Mouse (Mus musculus) limb, embryonic 15.5 days (tissue): ENCODE data around the gene Znrf1. TPM values are rescaled to one million over a fixed set of nuclear protein-coding genes. Genes with fewer than 3 reads are reported as not detected.

Experiments used
- ATAC-seq: fragments of 200-750 bp; cut with Nextera tagmentation; 2 replicates; pipeline ENCODE4 v1.8.0; 2017; ENCODE audit warnings: low read depth, moderate TSS enrichment; ENCODE audit not compliant: insufficient number of reproducible peaks, low FRiP score, low TSS enrichment
- H3K27ac ChIP-seq: fragments of 300-500 bp; sonication (generic); 2 replicates; pipeline ENCODE4 v1.5.1; 2015; ENCODE audit warnings: moderate library complexity, mild to moderate bottlenecking, inconsistent platforms
- H3K27me3 ChIP-seq: fragments of 300-500 bp; sonication (generic); 2 replicates; pipeline ENCODE4 v1.6.1; 2015; ENCODE audit warnings: inconsistent platforms
- H3K36me3 ChIP-seq: fragments of 300-500 bp; sonication (generic); 2 replicates; pipeline ENCODE4 v1.6.1; 2015; ENCODE audit warnings: inconsistent platforms
- H3K4me1 ChIP-seq: fragments of 300-500 bp; sonication (generic); 2 replicates; pipeline ENCODE4 v1.6.1; 2015; ENCODE audit warnings: inconsistent platforms
- H3K4me2 ChIP-seq: fragments of 300-500 bp; sonication (generic); 2 replicates; pipeline ENCODE4 v1.6.1; 2015; ENCODE audit warnings: mild to moderate bottlenecking, inconsistent platforms
- H3K4me3 ChIP-seq: fragments of 300-500 bp; sonication (generic); 2 replicates; pipeline ENCODE4 v1.5.1; 2015; ENCODE audit warnings: mild to moderate bottlenecking, inconsistent platforms
- H3K9ac ChIP-seq: fragments of 300-500 bp; sonication (generic); 2 replicates; pipeline ENCODE4 v1.6.1; 2015; ENCODE audit warnings: inconsistent platforms
- H3K9me3 ChIP-seq: fragments of 300-500 bp; sonication (generic); 2 replicates; pipeline ENCODE4 v1.6.1; 2016; ENCODE audit warnings: inconsistent platforms
- WGBS: fragments of 180-500 bp; shearing (Covaris S2); methylation state at CpG from one replicate; pipeline ENCODE4 v1.1.7; 2015; 5-methylcytosine and 5-hydroxymethylcytosine counted together
- polyA plus RNA-seq: library from polyadenylated mRNA; unstranded; fragments of >200 nt; fragmentation: Nextera tagmentation; extraction: Ambion mirVana; gene quantifications from 2 replicates; pipeline ENCODE4 v1.2.1, GENCODE M21; 2015

The Znrf1 gene
- polyA plus RNA-seq, 1 experiment from 2014 or later: 28.4 TPM

DNA sequence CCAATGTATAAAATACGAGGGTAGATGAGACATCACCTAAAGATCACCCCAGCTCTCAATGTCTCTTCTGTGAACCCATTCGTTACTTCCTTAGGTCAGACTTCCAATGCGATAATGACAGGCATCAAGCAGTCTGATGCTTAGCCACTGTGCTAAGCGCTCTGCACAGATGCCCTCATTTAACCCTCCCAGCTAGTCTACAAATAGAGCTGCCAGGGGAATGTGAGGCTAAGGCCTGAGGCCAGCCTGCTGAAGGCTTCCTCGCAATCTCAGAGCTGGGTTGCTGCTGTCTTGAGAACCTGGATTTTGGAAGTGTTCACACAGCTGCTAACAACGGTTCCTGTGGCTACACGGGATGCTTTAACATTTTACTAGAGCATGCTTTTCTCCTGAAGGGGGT is 23.0 kb upstream of the Znrf1 start:
- 79% methylated on average over 7 of the region's 7 CpGs for WGBS
- H3K9ac ChIP-seq: no peak overlapping the region
- no peak for ATAC-seq

DNA sequence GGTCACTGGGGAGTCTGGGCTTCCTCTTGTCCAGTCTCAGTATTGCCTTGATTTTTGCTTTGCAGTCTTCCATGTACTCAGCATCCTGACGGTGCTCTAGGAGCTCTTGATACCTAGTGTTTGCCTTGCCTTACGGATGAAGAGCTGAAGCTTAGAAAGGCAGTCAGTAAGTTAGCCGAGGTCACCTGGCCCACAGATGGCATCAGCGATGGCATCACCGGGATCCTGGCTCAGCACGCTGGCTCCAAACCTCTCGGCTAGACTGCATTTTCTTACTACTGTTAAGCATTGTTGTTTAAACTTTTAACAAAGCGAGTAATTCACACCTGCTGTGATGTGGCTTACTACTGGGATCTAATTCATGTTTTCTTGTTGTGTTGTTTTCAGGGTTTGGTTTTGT is 22.5 kb upstream of the Znrf1 start:
- Histone ChIP-seq H3K36me3 (0 out of 2 replicates have a peak, but pooled peaks cover 4% of the 10 kb centered on the region), H3K27ac (no peak overlapping the region), H3K4me3 (no peak overlapping the region), H3K27me3 (no peaks in the 10 kb centered on the region), H3K4me2 (no peak overlapping the region), H3K4me1 (0 out of 2 replicates have a peak, but pooled peaks cover 3% of the 10 kb centered on the region), H3K9ac (no peak overlapping the region), H3K9me3 (no peaks in the 10 kb centered on the region)
- ATAC-seq: no peak
- WGBS: 82% methylated on average over 8 of the region's 8 CpGs

More for the DNA sequence above, 23.0 kb upstream of the Znrf1 start:
- Histone ChIP-seq H3K4me1 (0 out of 2 replicates have a peak, but pooled peaks cover 3% of the 10 kb centered on the region), H3K4me2 (no peak overlapping the region), H3K9me3 (no peaks in the 10 kb centered on the region), H3K36me3 (0 out of 2 replicates have a peak, but pooled peaks cover 4% of the 10 kb centered on the region), H3K27me3 (no peaks in the 10 kb centered on the region), H3K4me3 (no peak overlapping the region), H3K27ac (no peak overlapping the region)

DNA sequence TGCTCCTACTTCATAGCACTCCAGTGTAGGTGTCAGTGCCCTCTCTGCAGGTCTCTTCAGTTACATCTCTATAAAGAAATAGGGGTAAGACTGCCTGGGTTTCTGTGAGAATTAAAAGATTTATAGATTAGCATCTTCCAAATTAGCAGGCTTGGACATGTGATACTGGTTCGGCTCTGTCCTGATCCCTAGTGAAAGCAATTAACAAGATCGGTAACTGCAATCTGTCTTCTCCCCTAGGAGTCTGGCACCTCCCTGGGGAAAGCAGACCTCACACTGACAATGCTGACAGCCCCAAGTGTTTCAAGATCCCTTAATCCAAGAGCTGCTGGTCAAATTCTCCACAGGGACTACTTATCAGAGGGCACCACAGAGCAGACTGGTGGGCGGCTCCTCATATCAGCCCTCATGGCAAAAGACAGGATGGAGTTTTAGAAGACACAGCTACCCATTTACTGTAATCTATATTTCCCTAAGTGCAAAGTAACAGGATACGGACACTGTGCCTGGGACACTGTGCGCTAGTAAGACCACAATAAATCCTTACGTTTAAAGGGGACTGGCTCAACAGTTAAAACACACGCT is 19.4 kb upstream of the Znrf1 start:
- Histone ChIP-seq H3K9ac (no peak overlapping the region), H3K27me3 (no peaks in the 10 kb centered on the region), H3K4me3 (no peak overlapping the region), H3K27ac (no peak overlapping the region), H3K9me3 (no peaks in the 10 kb centered on the region), H3K36me3 (0 out of 2 replicates have a peak, but pooled peaks cover 4% of the 10 kb centered on the region), H3K4me1 (peaks cover 10% of the 10 kb centered on the region), H3K4me2 (no peak overlapping the region)
- no peak for ATAC-seq
- 72% methylated on average over 7 of the region's 7 CpGs for WGBS

DNA sequence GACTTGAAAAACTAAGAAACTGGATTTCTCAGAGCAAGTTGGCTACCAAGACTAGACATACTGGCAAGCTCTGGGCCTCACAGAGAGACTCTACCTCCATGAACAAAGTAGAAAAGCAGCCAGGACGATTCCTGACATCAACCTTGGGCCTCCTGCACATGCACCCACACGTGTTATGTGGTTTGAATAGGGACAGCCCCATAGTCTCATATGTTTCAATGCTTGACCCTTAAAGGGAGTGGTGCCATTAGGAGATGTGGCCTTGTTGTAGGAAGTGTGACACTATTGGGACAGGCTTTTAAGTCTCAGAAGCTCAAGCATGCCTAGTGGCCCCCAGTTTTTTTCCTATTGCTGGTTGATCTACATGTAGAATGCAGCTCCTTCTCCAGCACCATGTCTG is 18.4 kb upstream of the Znrf1 start:
- Histone ChIP-seq H3K9me3 (no peaks in the 10 kb centered on the region), H3K9ac (no peak overlapping the region), H3K27ac (no peak overlapping the region), H3K36me3 (0 out of 2 replicates have a peak, but pooled peaks cover 4% of the 10 kb centered on the region), H3K4me3 (no peak overlapping the region), H3K4me1 (peaks cover 10% of the 10 kb centered on the region), H3K27me3 (no peaks in the 10 kb centered on the region), H3K4me2 (no peak overlapping the region)
- 87% methylated on average over 2 of the region's 2 CpGs for WGBS
- ATAC-seq: no peak

DNA sequence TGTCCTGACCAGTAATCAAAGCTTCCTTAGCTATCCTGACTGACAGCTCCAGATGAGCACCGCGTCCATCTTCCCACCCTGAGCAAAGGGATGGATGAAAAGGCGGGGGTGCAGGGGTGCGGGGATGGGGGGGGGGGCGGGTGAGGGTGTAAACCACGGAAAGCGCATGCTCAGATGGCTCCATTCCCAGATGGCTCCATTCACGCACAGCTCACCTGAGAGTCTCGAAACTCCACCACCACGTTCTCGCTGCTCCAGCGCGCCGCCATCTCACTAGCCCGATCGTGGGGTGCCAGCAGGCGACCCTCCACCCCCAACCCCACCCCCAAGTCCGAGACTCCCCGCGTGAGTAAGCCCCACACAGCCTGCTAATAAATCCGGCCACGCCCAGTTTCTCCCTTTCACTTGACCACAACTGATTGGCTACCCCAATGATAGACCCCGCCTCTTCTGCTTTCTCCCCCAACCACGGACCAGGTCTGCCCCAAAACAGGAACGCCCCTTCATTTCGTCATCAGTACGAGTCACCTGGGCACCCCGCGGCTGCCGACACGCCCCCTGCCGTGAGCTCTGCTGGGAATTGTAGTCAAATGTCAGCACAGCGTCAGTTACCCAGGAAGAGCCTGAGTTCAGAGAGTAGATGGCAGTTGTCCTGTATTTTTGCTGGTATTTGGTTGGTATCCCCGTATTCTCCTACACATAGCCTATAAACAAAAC is 14.0 kb upstream of the Znrf1 start, which contains the start of gene Wdr59:
TSS of gene Wdr59 (minus strand) at position 380 of the 717 bp plus-strand sequence.
- H3K4me1 ChIP-seq: peaks cover 10% of the 10 kb centered on the region
- no peaks in the 10 kb centered on the region for H3K9me3 ChIP-seq
- H3K36me3 ChIP-seq: no peaks in the 10 kb centered on the region
- peak within 1 kb of the TSS; percentile 17; the same call in 1 of the 2 replicates for H3K27ac ChIP-seq
- peak within 1 kb of the TSS; percentile 72 for H3K4me3 ChIP-seq
- H3K9ac ChIP-seq: peak within 1 kb of the TSS; percentile 44
- peak within 1 kb of the TSS; percentile 67 for H3K4me2 ChIP-seq
- no peaks in the 10 kb centered on the region for H3K27me3 ChIP-seq
- WGBS: 1% methylated on average over 33 of the region's 34 CpGs
- peak; percentile 99 for ATAC-seq

DNA sequence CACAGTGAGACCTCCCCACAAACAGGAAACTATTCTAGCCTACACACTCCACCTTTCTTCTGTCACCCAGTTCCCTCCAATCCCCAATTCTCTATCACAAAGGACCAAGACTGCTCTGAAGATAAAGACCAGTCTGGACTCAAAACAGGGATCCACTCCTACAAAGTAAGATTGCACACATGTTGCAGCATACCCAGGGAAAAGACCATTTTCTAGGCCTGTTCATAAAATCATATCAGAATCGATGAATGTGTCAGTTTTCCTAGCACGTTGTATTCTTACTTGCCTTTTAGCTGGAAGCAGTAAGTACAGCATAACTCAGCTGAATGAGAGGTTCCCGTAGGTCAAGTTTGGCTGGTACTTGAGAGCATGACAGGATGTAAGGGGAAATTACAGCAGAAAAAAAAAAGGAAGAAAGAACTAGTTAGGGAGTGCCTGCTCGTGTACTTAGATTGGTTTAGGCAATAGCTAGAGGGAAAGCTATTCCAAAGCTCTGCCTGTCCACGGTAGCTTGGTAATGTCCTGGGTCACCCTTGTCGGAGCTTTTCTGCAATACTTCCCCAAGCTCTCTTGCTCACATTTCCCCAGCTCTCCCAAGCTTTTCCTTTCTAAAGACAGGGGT is 9.4 kb upstream of the Znrf1 start:
- no peaks in the 10 kb centered on the region for H3K9me3 ChIP-seq
- WGBS: 67% methylated on average over 6 of the region's 6 CpGs
- no peaks in the 10 kb centered on the region for H3K36me3 ChIP-seq
- H3K4me2 ChIP-seq: no peak overlapping the region
- H3K9ac ChIP-seq: no peak overlapping the region
- no peak overlapping the region for H3K4me3 ChIP-seq
- no peak overlapping the region for H3K27ac ChIP-seq
- no peaks in the 10 kb centered on the region for H3K27me3 ChIP-seq
- ATAC-seq: no peak
- peaks cover under 1% of the 10 kb centered on the region; the same call in 1 of the 2 replicates for H3K4me1 ChIP-seq

DNA sequence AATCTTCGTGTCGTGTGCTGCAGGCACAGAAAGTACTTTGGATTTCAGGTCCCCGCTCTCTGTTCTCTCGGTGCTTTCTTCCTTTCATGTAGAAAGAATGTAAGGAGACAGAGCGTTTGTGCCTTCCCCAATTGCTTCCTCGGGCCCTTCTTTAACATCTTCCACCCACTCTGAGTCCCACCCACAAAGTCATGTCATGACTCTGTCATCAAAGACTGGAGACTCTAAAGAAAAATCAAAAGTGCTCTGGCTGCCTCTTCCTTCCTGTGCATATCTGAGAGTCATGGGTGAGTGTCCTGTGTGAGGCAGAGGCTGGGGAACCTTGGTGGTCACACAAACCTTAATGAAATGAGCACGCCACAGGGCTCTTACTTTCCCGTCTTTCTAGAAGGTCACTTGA is 8.7 kb upstream of the Znrf1 start:
- no peak for ATAC-seq
- H3K4me3 ChIP-seq: no peak overlapping the region
- no peak overlapping the region for H3K4me2 ChIP-seq
- H3K4me1 ChIP-seq: no peaks in the 10 kb centered on the region
- H3K9me3 ChIP-seq: no peaks in the 10 kb centered on the region
- H3K9ac ChIP-seq: no peak overlapping the region
- no peak overlapping the region for H3K27ac ChIP-seq
- H3K27me3 ChIP-seq: no peaks in the 10 kb centered on the region
- no peaks in the 10 kb centered on the region for H3K36me3 ChIP-seq
- 69% methylated on average over 8 of the region's 8 CpGs for WGBS

DNA sequence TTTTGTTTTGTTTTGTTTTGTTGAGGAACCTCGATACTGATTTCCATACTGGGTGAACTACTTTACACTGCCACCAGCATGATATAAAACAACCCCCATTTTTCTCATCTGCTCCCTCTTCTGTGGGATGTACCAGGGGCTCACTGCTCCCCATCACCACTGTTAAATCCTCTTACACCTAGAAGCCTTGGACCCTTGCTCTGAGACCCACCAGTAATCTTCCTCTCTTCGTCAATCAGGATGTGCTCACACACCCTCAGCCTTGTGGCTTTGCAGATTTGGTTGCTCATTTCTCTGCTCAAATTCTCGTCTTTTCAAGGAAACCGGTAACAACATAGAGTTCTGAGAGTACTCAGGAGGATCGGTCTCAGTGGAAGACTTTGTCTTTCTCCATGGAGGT is 7.8 kb upstream of the Znrf1 start:
- ATAC-seq: no peak
- Histone ChIP-seq H3K9me3 (no peaks in the 10 kb centered on the region), H3K27me3 (no peaks in the 10 kb centered on the region), H3K9ac (no peak overlapping the region), H3K27ac (no peak overlapping the region), H3K4me2 (no peak overlapping the region), H3K4me1 (no peaks in the 10 kb centered on the region), H3K36me3 (no peaks in the 10 kb centered on the region), H3K4me3 (no peak overlapping the region)
- WGBS: 81% methylated on average over 5 of the region's 5 CpGs

DNA sequence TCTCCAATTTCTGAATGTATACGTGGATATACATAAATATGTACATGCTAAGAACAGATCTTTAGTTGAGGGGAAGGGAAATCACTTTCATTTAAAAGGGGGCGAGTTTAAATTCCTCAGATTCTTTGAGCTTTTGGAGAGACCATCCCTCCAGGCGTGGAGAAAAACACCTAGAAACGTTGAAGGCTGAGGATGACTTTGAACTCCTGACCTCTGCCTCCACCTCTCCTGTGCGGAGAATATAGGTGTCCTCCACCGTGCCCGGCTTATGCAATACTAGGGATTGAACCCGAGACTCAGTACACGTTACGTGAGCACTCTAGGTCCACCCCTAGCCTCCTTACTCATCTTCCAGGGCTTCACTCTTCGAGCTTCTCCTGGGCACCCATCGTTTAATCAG is 4.7 kb upstream of the Znrf1 start:
- H3K36me3 ChIP-seq: no peaks in the 10 kb centered on the region

DNA sequence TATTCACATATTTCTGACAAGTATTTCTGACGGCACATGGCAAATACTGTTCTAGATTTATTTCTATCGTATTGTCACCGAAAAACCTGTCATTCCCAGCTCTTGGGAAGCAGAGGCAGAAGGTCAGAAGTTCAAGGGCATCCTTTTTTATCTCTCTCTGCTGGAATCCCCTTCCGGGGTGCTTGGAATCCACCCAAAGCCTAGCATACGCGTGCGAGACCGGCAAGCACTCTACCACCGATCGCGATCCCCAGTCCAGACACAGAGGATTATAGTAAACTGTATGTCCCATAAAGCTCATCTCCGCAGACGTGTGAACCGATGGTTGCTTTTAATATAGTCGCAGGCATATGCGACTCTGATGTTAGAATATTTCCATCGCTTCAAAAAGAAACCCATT is 4.3 kb upstream of the Znrf1 start:
- no peaks in the 10 kb centered on the region for H3K9me3 ChIP-seq
- H3K4me1 ChIP-seq: no peaks in the 10 kb centered on the region
- H3K9ac ChIP-seq: no peak overlapping the region
- 83% methylated on average over 17 of the region's 17 CpGs for WGBS
- H3K27ac ChIP-seq: no peak overlapping the region
- no peaks in the 10 kb centered on the region for H3K36me3 ChIP-seq
- H3K4me2 ChIP-seq: no peak overlapping the region
- no peak for ATAC-seq
- no peaks in the 10 kb centered on the region for H3K27me3 ChIP-seq
- H3K4me3 ChIP-seq: no peak overlapping the region

More for the DNA sequence above, 4.7 kb upstream of the Znrf1 start:
- Histone ChIP-seq H3K4me2 (no peak overlapping the region), H3K9me3 (no peaks in the 10 kb centered on the region), H3K9ac (no peak overlapping the region), H3K27ac (no peak overlapping the region), H3K27me3 (no peaks in the 10 kb centered on the region), H3K4me3 (no peak overlapping the region), H3K4me1 (no peaks in the 10 kb centered on the region)
- 60% methylated on average over 12 of the region's 12 CpGs for WGBS
- no peak for ATAC-seq

DNA sequence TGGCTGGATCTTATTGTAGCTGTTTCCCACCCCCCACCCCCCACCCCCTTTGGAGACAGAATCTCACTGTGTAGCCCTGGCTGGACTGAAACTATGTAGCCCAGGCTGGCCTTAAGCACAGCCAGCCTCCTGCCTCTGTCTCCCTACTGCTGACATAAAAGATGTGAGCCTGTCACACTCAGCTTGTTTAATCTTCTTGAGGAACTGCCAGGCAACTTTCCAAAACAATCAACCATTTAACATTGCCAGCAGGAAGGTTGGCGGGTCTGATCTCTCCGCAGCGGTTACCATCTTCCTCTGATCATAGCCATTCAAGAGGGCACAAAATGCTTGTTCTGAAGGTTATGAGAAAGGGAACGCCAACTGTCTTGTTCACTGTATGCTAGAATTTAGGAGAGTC is 2.4 kb upstream of the Znrf1 start:
- H3K9ac ChIP-seq: no peak overlapping the region
- 75% methylated on average over 4 of the region's 4 CpGs for WGBS
- H3K27ac ChIP-seq: no peak overlapping the region
- no peak for ATAC-seq
- no peak overlapping the region for H3K4me2 ChIP-seq
- H3K9me3 ChIP-seq: no peaks in the 10 kb centered on the region
- H3K27me3 ChIP-seq: no peaks in the 10 kb centered on the region
- no peak overlapping the region for H3K4me3 ChIP-seq
- no peaks in the 10 kb centered on the region for H3K36me3 ChIP-seq
- peaks cover 15% of the 10 kb centered on the region for H3K4me1 ChIP-seq

DNA sequence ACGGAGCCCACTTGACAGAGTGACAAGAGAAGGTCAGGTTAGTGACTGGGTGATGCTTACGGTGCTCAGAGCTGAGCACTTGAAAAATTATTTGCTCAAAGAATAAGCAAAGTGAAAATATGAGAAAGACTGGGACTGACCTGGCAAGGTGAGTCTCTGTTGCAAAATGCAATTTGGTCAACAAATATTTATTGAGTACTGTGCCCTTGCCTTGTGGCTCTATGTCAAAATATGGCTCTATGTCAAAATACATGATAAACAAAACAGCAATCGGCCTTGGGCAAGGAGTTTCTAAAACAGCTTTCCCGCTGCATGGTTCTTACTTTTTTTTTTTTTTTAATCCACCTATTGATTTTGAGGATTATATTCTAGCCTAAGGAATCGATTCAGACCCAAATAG is 406 bp upstream of the Znrf1 start:
- H3K4me2 ChIP-seq: peak overlapping the region; percentile 81
- no peaks in the 10 kb centered on the region for H3K36me3 ChIP-seq
- no peak overlapping the region for H3K9ac ChIP-seq
- H3K4me3 ChIP-seq: peak overlapping the region; percentile 89
- H3K27ac ChIP-seq: no peak overlapping the region
- peaks cover 27% of the 10 kb centered on the region for H3K4me1 ChIP-seq
- 35% methylated on average over 5 of the region's 5 CpGs for WGBS
- no peaks in the 10 kb centered on the region for H3K27me3 ChIP-seq
- no peaks in the 10 kb centered on the region for H3K9me3 ChIP-seq
- ATAC-seq: no peak
